Mouse (Mus musculus) G1E (cell line): Measurements from ENCODE around the gene Cort.

Source experiments
- CTCF ChIP-seq: IDR thresholded peaks from 2 replicates; pipeline ENCODE4 v1.5.1; 2012; ENCODE audit warnings: low read depth, low read length, inconsistent platforms, mixed read lengths
- GATA1 ChIP-seq: IDR thresholded peaks from 2 replicates; pipeline ENCODE4 v1.6.1; 2012; ENCODE audit warnings: borderline replicate concordance, low read length, inconsistent platforms, mixed read lengths
- TAL1 ChIP-seq: conservative IDR thresholded peaks from 2 replicates; pipeline ENCODE4 v1.6.1; 2012; ENCODE audit warnings: low read depth, low read length, inconsistent platforms, mixed read lengths

GRCm38 (mm10) chr4:149131021-149131752 is 4.6 kb upstream of the Cort start:
- TF ChIP-seq GATA1 (no peak), CTCF (no peak), TAL1 (no peak)
